Mouse (Mus musculus): ENCODE measurements around the gene Tmem18. TPM values are rescaled to one million over a fixed set of nuclear protein-coding genes. Genes with fewer than 3 reads are reported as not detected.
A peak's percentile ranks its signal among the peaks of the same experiment; 100 is the strongest.

Gene Tmem18
- polyA plus RNA-seq, 1 experiment from 2014 or later: 23.3 TPM

- Histone ChIP-seq H3K4me3 (ENCODE audit: low read length) (no peak overlapping the region), H3K4me1 (ENCODE audit: control insufficient read depth, insufficient read depth, low read length) (0 out of 2 replicates have a peak, but pooled peaks cover 2% of the 10 kb centered on the region), H3K9ac (ENCODE audit: low read depth, low read length) (no peak overlapping the region), H3K27me3 (replicated peaks; ENCODE audit: control insufficient read depth, insufficient read depth, low read length) (no peaks in the 10 kb centered on the region), H3K9me3 (ENCODE audit: control insufficient read depth, low read length) (no peaks in the 10 kb centered on the region), H3K36me3 (ENCODE audit: control insufficient read depth, insufficient read depth, low read length) (no peaks in the 10 kb centered on the region), H3K27ac (ENCODE audit: low read length) (no peak overlapping the region), H3K4me2 (ENCODE audit: low read depth, low read length) (no peak overlapping the region)
- WGBS: 51% methylated on average over 5 of the region's 5 CpGs
- ATAC-seq: peak; percentile 59; the same call in 1 of the 2 replicates
These were observed 44.2 kb downstream of the Tmem18 start for GRCm38 (mm10) chr12:30628466-30628865.

- Histone ChIP-seq H3K4me2 (ENCODE audit: low read depth, low read length) (no peak overlapping the region), H3K9me3 (ENCODE audit: control insufficient read depth, low read length) (no peaks in the 10 kb centered on the region), H3K4me3 (ENCODE audit: low read length) (no peak overlapping the region), H3K27ac (ENCODE audit: low read length) (no peak overlapping the region), H3K36me3 (ENCODE audit: control insufficient read depth, insufficient read depth, low read length) (no peaks in the 10 kb centered on the region), H3K4me1 (ENCODE audit: control insufficient read depth, insufficient read depth, low read length) (no peaks in the 10 kb centered on the region), H3K27me3 (replicated peaks; ENCODE audit: control insufficient read depth, insufficient read depth, low read length) (no peaks in the 10 kb centered on the region), H3K9ac (ENCODE audit: low read depth, low read length) (no peak overlapping the region)
- ATAC-seq: no peak
These were observed 50.3 kb downstream of the Tmem18 start for GRCm38 (mm10) chr12:30634534-30634933.

Small RNA genes within 50 kb of the gene (microRNA-seq; reads per million reads assigned to microRNA genes)
- gene Gm25243: not detected

Other genes starting within 250 kb of the Tmem18 start
- gene Sntg2, start 211.1 kb upstream of the Tmem18 start, polyA plus RNA-seq (2015; fragmentation: Nextera tagmentation; extraction: Ambion mirVana): 23.9 and 28.3 TPM in 2 replicates

All from intestine, embryonic 16.5 days (tissue).